Mouse (Mus musculus) cerebellum, adult 8-10 months (tissue): Measurements from ENCODE around the gene Tiam1.

Experiments
- DNase-seq: peaks from one replicate; pipeline ENCODE4 v3.0.0; 2022

Gene Tiam1

DNA sequence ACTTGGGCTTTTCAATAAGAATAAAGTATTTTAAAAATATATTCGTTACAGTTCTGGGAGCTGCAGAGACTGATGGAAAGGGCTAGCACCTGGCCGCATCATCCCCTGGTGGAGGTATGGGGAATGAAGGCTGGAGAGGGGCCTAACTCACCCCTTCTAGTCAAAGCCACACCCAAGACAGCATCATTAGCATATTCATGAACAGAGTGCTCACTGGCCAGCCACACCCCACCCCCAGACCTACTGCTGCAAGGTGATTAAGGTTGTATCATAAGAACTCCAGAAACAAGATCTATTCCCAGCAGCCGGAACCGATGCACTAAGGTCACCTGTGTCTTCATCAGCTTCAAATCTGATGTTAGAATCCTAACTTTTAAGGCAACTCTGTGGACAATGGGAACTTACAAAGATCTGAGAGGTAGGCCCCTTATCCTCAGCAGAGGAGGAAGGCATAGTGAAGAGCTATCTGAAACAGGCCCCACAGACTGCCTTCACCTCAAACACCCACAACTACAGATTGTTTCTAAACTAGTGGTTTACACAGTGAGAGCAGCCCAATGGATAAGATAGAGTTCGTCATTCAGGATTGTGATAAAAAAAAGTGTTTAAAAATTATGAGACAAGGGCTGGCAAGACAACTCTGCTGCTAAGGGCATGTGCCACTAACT lies 153.1 kb downstream of the Tiam1 start:
- no peak for DNase-seq

DNA sequence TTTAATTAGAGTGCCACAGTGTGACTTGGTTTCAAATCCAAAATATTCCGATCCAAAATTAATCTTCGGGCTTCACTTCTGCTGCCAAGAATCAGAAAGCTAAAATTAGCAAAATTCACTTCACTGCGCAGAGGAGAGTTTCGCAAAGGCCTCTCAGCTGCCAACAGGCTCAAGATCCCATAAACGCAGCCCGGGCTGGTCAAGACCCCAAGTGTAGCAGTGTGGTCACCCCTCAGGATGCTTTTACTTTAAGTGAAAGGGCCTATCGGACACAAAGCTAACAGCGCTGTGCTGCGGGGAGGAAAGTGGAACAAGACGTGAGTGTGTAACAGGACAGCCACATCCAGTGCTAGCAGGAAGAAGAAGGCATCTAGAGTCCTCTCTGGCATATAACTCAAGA lies 153.8 kb downstream of the Tiam1 start:
- DNase-seq = no peak

- DNase-seq = no peak
These were observed 156.8 kb downstream of the Tiam1 start for GRCm38 (mm10) chr16:89986672-89987362.

GRCm38 (mm10) chr16:89985702-89986481 lies 157.7 kb downstream of the Tiam1 start:
- DNase-seq = no peak

DNA sequence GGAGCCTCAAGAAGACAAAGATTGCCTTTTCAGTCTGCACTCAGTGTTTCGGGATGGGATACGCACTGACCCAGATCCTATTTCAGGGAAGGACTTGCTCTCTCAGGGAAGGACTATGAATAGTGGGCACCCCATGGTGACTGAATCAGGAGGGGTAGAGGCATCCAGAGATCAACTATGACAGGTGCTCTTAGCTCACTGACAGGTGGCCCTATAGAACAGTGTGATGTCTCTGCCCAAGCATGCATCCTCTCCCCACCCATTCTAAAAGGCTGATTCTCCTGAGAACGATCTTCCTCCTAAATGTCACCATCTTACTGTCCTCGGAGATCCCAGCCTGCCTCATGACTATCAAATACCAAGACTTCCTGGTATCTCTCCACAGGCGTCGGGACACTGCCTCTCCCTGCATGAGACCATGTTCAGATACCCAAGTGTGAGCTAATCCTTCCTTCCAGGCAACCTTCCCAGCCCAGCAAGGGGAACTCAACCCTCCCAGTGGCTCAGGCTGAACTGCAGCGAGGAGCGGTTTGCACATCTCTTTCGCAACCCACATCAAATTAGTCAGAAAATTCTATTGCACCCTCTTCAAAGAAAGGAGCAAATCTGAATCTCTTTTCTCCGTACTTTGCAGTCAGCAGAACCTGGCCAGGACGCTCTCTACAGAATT lies 163.4 kb downstream of the Tiam1 start:
- peak; percentile 66 for DNase-seq

- no peak for DNase-seq
These were observed 168.1 kb downstream of the Tiam1 start for GRCm38 (mm10) chr16:89975441-89975840.

DNA sequence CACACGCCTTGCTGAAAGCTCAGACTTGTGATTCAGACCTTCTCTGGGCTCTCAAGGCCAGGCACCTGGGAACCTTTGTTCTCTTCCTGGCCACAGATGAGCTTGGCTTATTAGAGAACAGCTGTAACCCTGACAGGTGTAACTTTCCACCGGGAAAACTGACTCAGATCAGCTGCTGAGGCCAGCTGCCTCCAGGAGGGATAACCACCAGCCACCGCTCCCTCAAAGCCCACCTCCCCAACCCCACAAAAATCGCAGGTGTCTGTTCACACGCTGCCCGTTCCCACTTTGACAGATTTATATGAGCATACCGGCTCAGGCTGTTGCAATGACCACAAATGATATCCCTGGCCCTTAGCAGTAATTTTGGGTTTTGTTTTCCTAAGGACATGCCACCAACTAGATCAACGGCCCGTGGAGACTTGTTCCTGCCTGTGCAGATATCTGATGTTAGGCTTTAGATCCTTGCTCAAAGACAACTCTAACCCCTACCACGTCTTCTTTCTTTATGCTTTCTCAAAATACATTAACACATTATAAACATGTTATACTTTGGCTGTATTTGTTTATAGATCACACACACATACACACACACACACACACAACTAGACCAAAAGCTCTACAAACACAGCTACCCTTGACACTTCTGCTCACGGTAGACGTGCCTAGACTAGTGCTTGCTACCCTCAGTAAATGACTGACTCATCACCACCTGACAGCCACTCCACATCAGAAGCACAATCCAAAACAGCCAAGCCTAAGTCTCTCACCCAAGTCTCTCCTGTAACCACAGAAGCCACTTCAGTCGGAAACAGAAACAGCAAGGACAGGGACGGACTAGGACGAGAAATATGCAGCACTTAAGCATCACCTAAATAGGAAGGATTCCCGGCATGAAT lies 169.5 kb downstream of the Tiam1 start:
- no peak for DNase-seq

- no peak for DNase-seq
These were observed 170.6 kb downstream of the Tiam1 start for GRCm38 (mm10) chr16:89972854-89973487.

DNA sequence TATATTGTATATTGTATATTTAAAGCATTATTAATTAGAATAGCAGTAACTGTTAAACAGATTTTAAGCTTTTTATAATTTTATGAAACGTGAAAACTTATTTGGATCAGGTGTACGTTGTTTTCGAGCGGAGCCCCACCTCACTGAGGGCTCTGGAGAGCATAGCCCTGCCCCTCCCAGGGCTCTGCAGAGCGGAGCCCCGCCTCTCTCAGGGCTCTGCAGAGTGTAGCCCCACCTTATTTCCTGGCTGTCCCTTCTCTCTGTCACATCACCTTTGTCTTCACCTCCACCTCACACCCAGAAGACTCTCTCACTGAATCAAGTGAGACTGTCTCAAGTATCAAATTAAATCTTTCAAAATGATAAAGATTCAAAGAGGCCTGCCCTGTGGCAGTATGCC lies 171.6 kb downstream of the Tiam1 start:
- no peak for DNase-seq

GRCm38 (mm10) chr16:89968058-89968457 lies 175.5 kb downstream of the Tiam1 start:
- DNase-seq = no peak

DNA sequence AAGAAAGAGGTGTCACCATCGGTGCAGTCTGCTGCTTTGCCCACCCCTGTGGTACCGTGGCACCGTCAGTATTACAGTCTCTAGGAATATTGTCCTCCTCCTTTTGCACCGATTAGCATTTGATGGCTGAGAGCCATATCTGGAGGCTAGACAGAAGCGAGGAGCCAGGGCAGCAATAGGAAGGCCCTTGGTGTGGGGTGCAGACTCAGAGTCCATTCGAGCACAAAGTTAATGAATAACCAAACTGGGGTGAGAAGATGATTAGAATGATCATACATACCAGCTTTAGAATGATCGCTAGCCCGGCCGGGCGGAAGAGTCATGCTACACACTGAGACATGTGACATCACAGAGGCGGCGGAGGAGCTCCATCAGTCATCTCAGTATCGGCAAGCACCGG lies 180.7 kb downstream of the Tiam1 start:
- no peak for DNase-seq

GRCm38 (mm10) chr16:89960904-89961303 lies 182.7 kb downstream of the Tiam1 start:
- DNase-seq = peak; percentile 46

GRCm38 (mm10) chr16:89960186-89960878 lies 183.2 kb downstream of the Tiam1 start:
- peak; percentile 70 for DNase-seq

- peak; percentile 70 for DNase-seq
These were observed 184.6 kb downstream of the Tiam1 start for GRCm38 (mm10) chr16:89958982-89959381.

- DNase-seq = no peak
These were observed 185.5 kb downstream of the Tiam1 start for GRCm38 (mm10) chr16:89958030-89958429.

DNA sequence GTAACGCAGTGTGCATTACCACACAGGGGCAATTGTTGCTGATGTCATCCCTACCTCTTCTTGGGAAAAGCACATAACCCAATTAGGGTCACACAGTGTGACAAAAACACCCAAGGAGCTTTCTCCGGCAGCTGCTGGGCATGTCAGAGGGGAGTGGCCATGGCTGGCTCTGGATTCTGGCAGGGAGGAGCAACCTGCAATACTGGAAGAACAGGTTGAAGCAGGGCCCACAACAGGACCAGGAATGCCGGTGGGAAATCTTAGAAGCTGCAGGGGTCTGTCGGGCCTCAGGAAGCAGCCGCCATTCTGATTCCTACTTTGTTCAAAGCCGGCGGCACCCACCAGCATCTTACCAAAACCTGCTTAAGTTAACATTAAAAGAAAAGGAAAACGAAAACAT lies 189.0 kb downstream of the Tiam1 start:
- DNase-seq = no peak

- no peak for DNase-seq
These were observed 189.5 kb downstream of the Tiam1 start for GRCm38 (mm10) chr16:89954114-89954513.

GRCm38 (mm10) chr16:89952821-89953220 lies 190.7 kb downstream of the Tiam1 start:
- no peak for DNase-seq

GRCm38 (mm10) chr16:89950754-89951153 lies 192.8 kb downstream of the Tiam1 start:
- peak; percentile 89 for DNase-seq

DNA sequence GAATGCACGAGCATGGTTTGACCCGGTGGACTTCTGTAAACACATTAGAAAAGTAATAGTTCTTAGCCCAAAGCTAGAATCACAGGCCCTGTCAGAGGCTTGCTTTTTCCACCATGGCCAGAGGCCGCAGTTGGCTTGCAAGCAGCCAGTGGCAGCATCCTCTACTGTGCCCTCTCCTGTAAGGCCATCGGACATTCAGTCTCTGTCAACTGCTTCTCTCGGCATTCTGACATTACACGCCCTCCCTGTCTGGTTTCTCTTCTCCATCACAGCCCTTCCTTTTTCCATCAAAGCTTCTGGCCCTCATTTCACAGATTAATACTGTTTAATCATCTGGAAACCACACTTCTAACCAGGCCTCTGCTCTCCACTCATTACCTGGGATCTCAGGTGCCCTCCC lies 193.3 kb downstream of the Tiam1 start:
- no peak for DNase-seq

DNA sequence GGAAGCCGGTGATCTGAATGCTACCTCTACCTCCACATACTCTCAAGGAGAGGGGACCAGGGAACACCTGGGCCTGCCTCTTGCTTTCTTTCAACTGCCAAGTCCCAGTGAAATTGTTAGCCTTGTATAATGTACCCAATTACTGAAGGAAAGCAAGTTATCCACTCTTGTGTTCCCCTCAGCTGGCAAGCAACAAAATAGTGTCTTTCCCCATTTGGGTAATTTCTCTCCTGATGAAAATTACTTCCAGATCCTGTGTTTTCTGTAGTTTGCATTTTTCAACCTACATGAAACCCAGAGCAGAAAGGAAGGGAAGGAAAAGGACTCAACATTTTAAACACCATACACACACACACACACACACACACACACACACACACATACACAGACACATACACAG lies 195.5 kb downstream of the Tiam1 start:
- no peak for DNase-seq
